In the genomic region with DNA sequence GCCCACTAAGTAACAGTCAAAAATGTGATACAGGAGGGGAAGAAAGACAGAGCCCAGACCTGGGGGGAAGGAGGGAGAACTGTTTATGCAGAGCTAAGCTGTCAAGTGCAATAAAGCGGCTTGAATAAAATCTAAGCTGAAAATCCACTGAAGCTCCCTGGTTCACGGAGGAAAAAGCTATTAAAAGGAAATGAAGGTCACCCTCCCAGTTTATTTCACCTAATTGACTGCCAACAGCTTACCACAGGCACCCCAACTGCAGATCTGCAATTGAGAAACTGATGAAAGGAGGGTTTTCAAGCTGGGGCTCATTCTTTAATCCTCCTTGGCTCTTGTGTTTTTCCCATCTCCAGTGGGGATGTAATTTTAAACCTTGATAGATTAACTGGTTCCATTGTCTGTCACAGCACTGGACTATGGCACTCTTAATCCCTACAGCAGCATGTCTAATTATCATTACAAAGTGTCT, we compare ENCODE assay signal across 10 mouse cellular contexts. TPM values are rescaled to one million over a fixed set of nuclear protein-coding genes. Genes with fewer than 3 reads are reported as not detected.
A peak's percentile ranks its signal among the peaks of the same experiment; 100 is the strongest.
DNase-seq lines count a peak whose midpoint lies in the region; ATAC-seq lines count a peak whose summit lies in the region.
"Had no signal": no experiment of that assay in that cellular context is flagged by ENCODE, and none has a peak within 500 bp of the region (broad histone marks: within the 10 kb centered on the region; RNA-seq: fewer than 3 reads in every experiment).

No protein-coding gene starts in this region.

- H3K4me2 ChIP-seq in forebrain, embryonic 11.5 days (ENCODE audit: low read depth, low read length, severe bottlenecking), result no peak overlapping the region
- no peak overlapping the region for H3K4me2 ChIP-seq in hindbrain, embryonic 16.5 days (ENCODE audit: low read length)
- H3K4me2 ChIP-seq in neural tube, embryonic 14.5 days (ENCODE audit: low read depth, low read length), result 0 out of 2 replicates have a peak overlapping the region, but pooled peaks have one; percentile 4

- no peaks in the 10 kb centered on the region; the same call in 1 of the 2 replicates for H3K36me3 ChIP-seq in forebrain, embryonic 11.5 days (ENCODE audit: control insufficient read depth, insufficient read depth, low read length)
- H3K36me3 ChIP-seq in hindbrain, embryonic 16.5 days (ENCODE audit: control insufficient read depth, insufficient read depth, low read length), result 0 out of 2 replicates have a peak, but pooled peaks cover 2% of the 10 kb centered on the region
- no peaks in the 10 kb centered on the region for H3K36me3 ChIP-seq in neural tube, embryonic 14.5 days (ENCODE audit: control insufficient read depth, insufficient read depth, low read length)

- H3K4me1 ChIP-seq in forebrain, embryonic 11.5 days (replicated peaks; ENCODE audit: control insufficient read depth, insufficient read depth, low read length), result peaks cover 16% of the 10 kb centered on the region
- H3K4me1 ChIP-seq in hindbrain, embryonic 16.5 days (ENCODE audit: control insufficient read depth, insufficient read depth, low read depth, low read length), result peaks cover 8% of the 10 kb centered on the region; the same call in 1 of the 2 replicates
- H3K4me1 ChIP-seq in neural tube, embryonic 14.5 days (ENCODE audit: control insufficient read depth, insufficient read depth, low read length), result peaks cover 7% of the 10 kb centered on the region; the same call in 1 of the 2 replicates

- H3K4me3 ChIP-seq in forebrain, embryonic 11.5 days (ENCODE audit: low read depth, low read length), result no peak overlapping the region
- H3K4me3 ChIP-seq in hindbrain, embryonic 16.5 days (ENCODE audit: low read length), result no peak overlapping the region
- no peak overlapping the region for H3K4me3 ChIP-seq in neural tube, embryonic 14.5 days (ENCODE audit: low read depth, low read length)

- WGBS in forebrain, embryonic 11.5 days, result 3% methylated on average over 2 of the region's 2 CpGs
- WGBS in hindbrain, embryonic 16.5 days, result 19% methylated on average over 2 of the region's 2 CpGs
- 12% methylated on average over 2 of the region's 2 CpGs for WGBS in neural tube, embryonic 14.5 days

- peak overlapping the region; percentile 72; the same call in 1 of the 2 replicates for H3K27ac ChIP-seq in forebrain, embryonic 11.5 days (ENCODE audit: low read depth, low read length)
- H3K27ac ChIP-seq in hindbrain, embryonic 16.5 days (ENCODE audit: low read depth, low read length), result no peak overlapping the region
- peak overlapping the region; percentile 40; the same call in 1 of the 2 replicates for H3K27ac ChIP-seq in neural tube, embryonic 14.5 days (ENCODE audit: low read depth, low read length)

- peak; percentile 94 for ATAC-seq in forebrain, embryonic 11.5 days (replicated peaks; ENCODE audit: low FRiP score)
- peak; percentile 79 for ATAC-seq in hindbrain, embryonic 16.5 days
- ATAC-seq in neural tube, embryonic 14.5 days (ENCODE audit: low read depth), result peak; percentile 74

- peak; percentile 33 for DNase-seq in ZHBTc4 (ENCODE audit: low read depth, low spot score)
- peak; percentile 67 for DNase-seq in forebrain, embryonic 11.5 days (ENCODE audit: low spot score)
- no peak for DNase-seq in adrenal gland, adult 18-20 months (ENCODE audit: low spot score in 2 of 2)
- DNase-seq in left cerebral cortex, adult 8-10 months (ENCODE audit: low spot score in 2 of 2), result no peak
- no peak for DNase-seq in gastrocnemius, adult 18-20 months (ENCODE audit: low spot score)
- DNase-seq: kidney, postnatal 10 days; lung, postnatal 14 days; spleen, adult 18-20 months had no signal

- no peaks in the 10 kb centered on the region; the same call in 1 of the 2 replicates for H3K27me3 ChIP-seq in forebrain, embryonic 11.5 days (ENCODE audit: control insufficient read depth, insufficient read depth, low read length)
- no peaks in the 10 kb centered on the region for H3K27me3 ChIP-seq in hindbrain, embryonic 16.5 days (replicated peaks; ENCODE audit: control insufficient read depth, insufficient read depth, low read length)
- no peaks in the 10 kb centered on the region for H3K27me3 ChIP-seq in neural tube, embryonic 14.5 days (ENCODE audit: control insufficient read depth, insufficient read depth, low read length)

- no peaks in the 10 kb centered on the region for H3K9me3 ChIP-seq in forebrain, embryonic 11.5 days (ENCODE audit: control insufficient read depth, low read length)
- no peaks in the 10 kb centered on the region for H3K9me3 ChIP-seq in hindbrain, embryonic 16.5 days (ENCODE audit: control insufficient read depth, low read length)
- H3K9me3 ChIP-seq in neural tube, embryonic 14.5 days (ENCODE audit: control insufficient read depth, low read length), result no peaks in the 10 kb centered on the region

- H3K9ac ChIP-seq in forebrain, embryonic 11.5 days (ENCODE audit: low read length), result no peak overlapping the region
- H3K9ac ChIP-seq in hindbrain, embryonic 16.5 days (ENCODE audit: low read depth, low read length), result no peak overlapping the region
- no peak overlapping the region for H3K9ac ChIP-seq in neural tube, embryonic 14.5 days (replicated peaks; ENCODE audit: low read depth, low read length)

RNA-seq across cellular contexts. Expression of a gene that starts 32.9 kb away (rescaled TPM):
- polyA plus RNA-seq in forebrain, embryonic 11.5 days (2014; fragmentation: Nextera tagmentation; extraction: Ambion mirVana), result 61.6 and 63.9 TPM in 2 replicates
- 26.8 and 31.5 TPM in 2 replicates for polyA plus RNA-seq in hindbrain, embryonic 16.5 days (2015; fragmentation: Nextera tagmentation; extraction: Ambion mirVana)
- polyA plus RNA-seq in neural tube, embryonic 14.5 days (2014; fragmentation: Nextera tagmentation; extraction: Ambion mirVana), result 29.8 and 35.1 TPM in 2 replicates
- 10 to 100 TPM; 42.7 to 44.6 TPM for total RNA-seq in adrenal gland, adult 18-20 months (2021)
- total RNA-seq in left cerebral cortex, adult 8-10 months (2022), result 10 to 100 TPM; 47.1 to 55.6 (median 51.6) TPM
- total RNA-seq in gastrocnemius, adult 18-20 months (2021), result 10 to 100 TPM; 18.1 to 18.8 TPM

Comparison
In these comparisons a context has a peak if more than half of its experiments do, and no peak if none do; other contexts are left out.
1. DNase-seq: peak in ZHBTc4 (single experiment) and forebrain, embryonic 11.5 days (single experiment); none in adrenal gland, adult 18-20 months (0 of 2), left cerebral cortex, adult 8-10 months (0 of 2) and gastrocnemius, adult 18-20 months (single experiment).
2. Peak in every context shown above with its lines, with median percentiles within 50 percentile points of each other: ATAC-seq.